Mouse (Mus musculus) neural tube, embryonic 14.5 days (tissue): ENCODE results near the gene Foxd3. TPM values are rescaled to one million over a fixed set of nuclear protein-coding genes. Genes with fewer than 3 reads are reported as not detected.

Experiments
- microRNA-seq: library from miRNA; unstranded; fragments of <30 nt; microRNA quantifications from one replicate; pipeline ENCODE4, GENCODE M21; 2016
- polyA plus RNA-seq: library from polyadenylated mRNA; unstranded; fragments of >200 nt; fragmentation: Nextera tagmentation; extraction: Ambion mirVana; gene quantifications from 2 replicates; pipeline ENCODE4 v1.2.1, GENCODE M21; 2014

Gene Foxd3
- polyA plus RNA-seq, 1 experiment from 2014 or later, result 2.5 TPM

Small RNA genes within 50 kb of the gene (microRNA-seq; reads per million reads assigned to microRNA genes)
- gene Gm23366, result not detected

Other genes starting within 250 kb of the Foxd3 start
- gene Alg6, start 59.4 kb downstream of the Foxd3 start, polyA plus RNA-seq, result 12.3 and 15.9 TPM in 2 replicates
- 13.6 and 13.9 TPM in 2 replicates for gene Efcab7, start 172.9 kb downstream of the Foxd3 start, polyA plus RNA-seq